Mouse (Mus musculus) E14TG2a.4 (cell line): ENCODE data around the gene Cyth1.

ENCODE experiments used
- CTCF ChIP-seq: conservative IDR thresholded peaks from 2 replicates; pipeline ENCODE4 v1.5.1; 2014; ENCODE audit warnings: low read length
- NANOG ChIP-seq: IDR thresholded peaks from 2 replicates; pipeline ENCODE4 v1.6.1; 2014; ENCODE audit warnings: borderline replicate concordance, low read length, mixed read lengths
- POU5F1 ChIP-seq: IDR thresholded peaks from 2 replicates; pipeline ENCODE4 v1.6.1; 2014; ENCODE audit warnings: low read length, borderline replicate concordance

GRCm38 (mm10) chr11:118085176-118085575 is 163.2 kb downstream of the Cyth1 start:
- TF ChIP-seq CTCF (no peak), NANOG (no peak), POU5F1 (no peak)
